Mouse (Mus musculus) E14TG2a.4 (cell line): ENCODE results near the gene Ern1.
A peak's percentile ranks its signal among the peaks of the same experiment; 100 is the strongest.

Source experiments
- H3K27me3 ChIP-seq: 2 replicates; pipeline ENCODE4 v1.6.1; 2014; ENCODE audit warnings: low read length, control low read depth; ENCODE audit not compliant: insufficient read depth
- H3K36me3 ChIP-seq: 2 replicates; pipeline ENCODE4 v1.6.1; 2014; ENCODE audit warnings: low read length, control low read depth; ENCODE audit not compliant: insufficient read depth
- H3K4me1 ChIP-seq: replicated peaks from 2 replicates; pipeline ENCODE4 v1.6.1; 2014; ENCODE audit warnings: low read depth, low read length, control low read depth
- H3K4me3 ChIP-seq: replicated peaks from 2 replicates; pipeline ENCODE4 v1.5.1; 2014; ENCODE audit warnings: mild to moderate bottlenecking, low read length
- H3K9me3 ChIP-seq: 2 replicates; pipeline ENCODE4 v1.6.1; 2014; ENCODE audit warnings: low read length, control low read depth
- CTCF ChIP-seq: conservative IDR thresholded peaks from 2 replicates; pipeline ENCODE4 v1.5.1; 2014; ENCODE audit warnings: low read length
- NANOG ChIP-seq: IDR thresholded peaks from 2 replicates; pipeline ENCODE4 v1.6.1; 2014; ENCODE audit warnings: borderline replicate concordance, low read length, mixed read lengths
- POU5F1 ChIP-seq: IDR thresholded peaks from 2 replicates; pipeline ENCODE4 v1.6.1; 2014; ENCODE audit warnings: low read length, borderline replicate concordance

Ern1 gene

GRCm38 (mm10) chr11:106511236-106512005 lies 23.8 kb upstream of the Ern1 start:
- peaks cover 63% of the 10 kb centered on the region for H3K36me3 ChIP-seq

DNA sequence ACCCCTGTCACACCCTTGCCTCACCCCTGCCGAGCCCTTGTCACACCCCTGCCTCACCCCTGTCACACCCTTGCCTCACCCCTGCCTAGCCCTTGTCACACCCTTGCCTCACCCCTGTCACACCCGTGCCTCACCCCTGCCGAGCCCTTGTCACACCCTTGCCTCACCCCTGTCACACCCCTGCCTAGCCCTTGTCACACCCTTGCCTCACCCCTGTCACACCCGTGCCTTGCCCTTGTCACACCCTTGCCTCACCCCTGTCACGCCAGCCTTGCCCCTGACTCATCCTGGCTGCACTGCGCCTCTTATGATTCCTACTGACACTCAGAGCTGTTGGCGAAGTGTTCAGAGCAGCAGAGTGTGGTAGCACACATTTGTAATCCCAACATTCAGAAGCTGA lies 20.0 kb upstream of the Ern1 start:
- Histone ChIP-seq H3K4me1 (peaks cover 26% of the 10 kb centered on the region), H3K9me3 (peaks cover 21% of the 10 kb centered on the region), H3K4me3 (no peak overlapping the region), H3K36me3 (peaks cover 54% of the 10 kb centered on the region), H3K27me3 (no peaks in the 10 kb centered on the region)
- no peak for TF ChIP-seq NANOG
- no peak for TF ChIP-seq CTCF
- TF ChIP-seq POU5F1: no peak

More at GRCm38 (mm10) chr11:106511236-106512005, 23.8 kb upstream of the Ern1 start:
- H3K9me3 ChIP-seq: peaks cover 21% of the 10 kb centered on the region
- no peak overlapping the region for H3K4me3 ChIP-seq
- no peaks in the 10 kb centered on the region for H3K27me3 ChIP-seq
- TF ChIP-seq POU5F1 (no peak), NANOG (no peak), CTCF (no peak)
- peaks cover 34% of the 10 kb centered on the region for H3K4me1 ChIP-seq

GRCm38 (mm10) chr11:106506211-106506610 lies 18.6 kb upstream of the Ern1 start:
- Histone ChIP-seq H3K4me1 (peaks cover 35% of the 10 kb centered on the region), H3K36me3 (peaks cover 44% of the 10 kb centered on the region), H3K4me3 (no peak overlapping the region), H3K9me3 (peaks cover 21% of the 10 kb centered on the region), H3K27me3 (no peaks in the 10 kb centered on the region)
- TF ChIP-seq POU5F1: no peak
- TF ChIP-seq CTCF: peak; percentile 20; the same call in 1 of the 2 replicates

DNA sequence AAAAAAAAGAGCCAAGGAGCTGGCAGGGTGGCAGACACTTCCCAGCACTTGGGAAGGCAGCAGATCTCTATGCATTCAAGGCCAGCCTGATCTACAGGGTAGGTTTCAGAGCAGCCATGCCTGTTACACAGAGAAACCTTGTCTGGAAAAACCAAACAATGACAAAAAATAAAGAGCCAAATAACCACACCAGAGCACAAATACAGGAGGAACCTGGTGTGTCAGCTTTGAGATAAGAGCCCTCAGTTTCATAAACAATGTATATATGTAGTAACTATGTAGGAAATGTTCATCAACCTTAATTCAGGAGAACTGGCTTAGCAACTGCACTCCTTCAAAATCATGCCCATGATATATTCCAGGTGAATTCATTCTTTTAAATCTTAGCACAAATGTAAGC lies 16.5 kb upstream of the Ern1 start:
- Histone ChIP-seq H3K27me3 (no peaks in the 10 kb centered on the region), H3K9me3 (peaks cover 21% of the 10 kb centered on the region), H3K4me1 (peaks cover 46% of the 10 kb centered on the region), H3K4me3 (no peak overlapping the region), H3K36me3 (peaks cover 30% of the 10 kb centered on the region)
- TF ChIP-seq POU5F1 (no peak), CTCF (no peak), NANOG (no peak)

GRCm38 (mm10) chr11:106503425-106503717 lies 15.7 kb upstream of the Ern1 start:
- H3K4me1 ChIP-seq: peaks cover 54% of the 10 kb centered on the region
- H3K36me3 ChIP-seq: peaks cover 23% of the 10 kb centered on the region
- H3K9me3 ChIP-seq: peaks cover 14% of the 10 kb centered on the region
- no peaks in the 10 kb centered on the region for H3K27me3 ChIP-seq
- no peak overlapping the region for H3K4me3 ChIP-seq
- TF ChIP-seq NANOG: no peak
- no peak for TF ChIP-seq POU5F1
- no peak for TF ChIP-seq CTCF

GRCm38 (mm10) chr11:106502631-106503424 lies 15.2 kb upstream of the Ern1 start:
- Histone ChIP-seq H3K4me3 (no peak overlapping the region), H3K9me3 (peaks cover 9% of the 10 kb centered on the region), H3K36me3 (peaks cover 17% of the 10 kb centered on the region), H3K27me3 (no peaks in the 10 kb centered on the region), H3K4me1 (peaks cover 56% of the 10 kb centered on the region)
- no peak for TF ChIP-seq NANOG
- TF ChIP-seq POU5F1: no peak

DNA sequence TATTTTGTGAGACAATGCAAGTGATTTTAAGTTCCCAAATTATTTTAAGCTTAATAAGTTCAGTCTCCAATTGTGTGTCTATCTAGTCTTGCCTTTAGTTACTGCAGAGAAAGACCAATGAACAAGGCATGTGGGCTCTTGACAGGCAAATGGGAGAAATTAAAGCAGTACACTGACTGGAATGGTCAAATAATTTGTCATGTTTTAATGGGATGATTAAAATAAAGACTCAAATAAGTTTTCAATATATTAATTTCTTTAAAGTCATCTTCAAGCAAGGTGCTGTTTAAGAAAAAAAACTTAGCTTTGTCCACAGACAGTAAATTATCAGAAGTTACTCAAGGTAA lies 14.5 kb upstream of the Ern1 start:
- TF ChIP-seq POU5F1 (no peak), NANOG (no peak), CTCF (no peak)
- Histone ChIP-seq H3K4me3 (peak overlapping the region; percentile 97), H3K27me3 (no peaks in the 10 kb centered on the region), H3K9me3 (peaks cover 2% of the 10 kb centered on the region; the same call in 1 of the 2 replicates), H3K36me3 (peaks cover 16% of the 10 kb centered on the region), H3K4me1 (peaks cover 54% of the 10 kb centered on the region)

- peak overlapping the region; percentile 97 for H3K4me3 ChIP-seq
- no peaks in the 10 kb centered on the region for H3K9me3 ChIP-seq
- TF ChIP-seq POU5F1 (no peak), CTCF (no peak), NANOG (no peak)
- H3K27me3 ChIP-seq: no peaks in the 10 kb centered on the region
- peaks cover 10% of the 10 kb centered on the region for H3K36me3 ChIP-seq
- peaks cover 48% of the 10 kb centered on the region for H3K4me1 ChIP-seq
Observed at GRCm38 (mm10) chr11:106501308-106502158, 13.9 kb upstream of the Ern1 start.
